Mouse (Mus musculus) midbrain, embryonic 13.5 days (tissue): ENCODE data around the gene Ecsit. TPM values are rescaled to one million over a fixed set of nuclear protein-coding genes. Genes with fewer than 3 reads are reported as not detected.

Experiments
- ATAC-seq: fragments of 200-750 bp; cut with Nextera tagmentation; 2 replicates; pipeline ENCODE4 v1.8.0; 2017; ENCODE audit warnings: mild to moderate bottlenecking, moderate TSS enrichment, moderate library complexity
- H3K27ac ChIP-seq: fragments of 300-500 bp; sonication (generic); 2 replicates; pipeline ENCODE4 v1.5.1; 2015; ENCODE audit warnings: inconsistent platforms, mild to moderate bottlenecking, moderate library complexity
- H3K27me3 ChIP-seq: fragments of 300-500 bp; sonication (generic); 2 replicates; pipeline ENCODE4 v1.6.1; 2015; ENCODE audit warnings: mild to moderate bottlenecking, inconsistent platforms
- H3K36me3 ChIP-seq: fragments of 300-500 bp; sonication (generic); 2 replicates; pipeline ENCODE4 v1.6.1; 2015; ENCODE audit warnings: mild to moderate bottlenecking, inconsistent platforms
- H3K4me1 ChIP-seq: fragments of 300-500 bp; sonication (generic); replicated peaks from 2 replicates; pipeline ENCODE4 v1.6.1; 2015; ENCODE audit warnings: inconsistent platforms
- H3K4me2 ChIP-seq: fragments of 300-500 bp; sonication (generic); replicated peaks from 2 replicates; pipeline ENCODE4 v1.6.1; 2015; ENCODE audit warnings: moderate library complexity, mild to moderate bottlenecking, inconsistent platforms
- H3K4me3 ChIP-seq: fragments of 300-500 bp; sonication (generic); replicated peaks from 2 replicates; pipeline ENCODE4 v1.5.1; 2015; ENCODE audit warnings: mild to moderate bottlenecking, inconsistent platforms
- H3K9ac ChIP-seq: fragments of 300-500 bp; sonication (generic); replicated peaks from 2 replicates; pipeline ENCODE4 v1.6.1; 2015; ENCODE audit warnings: mild to moderate bottlenecking, inconsistent platforms
- H3K9me3 ChIP-seq: fragments of 300-500 bp; sonication (generic); 2 replicates; pipeline ENCODE4 v1.6.1; 2016; ENCODE audit warnings: mild to moderate bottlenecking, inconsistent platforms
- WGBS: fragments of 180-500 bp; shearing (Covaris S2); methylation state at CpG from one replicate; pipeline ENCODE4 v1.1.7; 2015; 5-methylcytosine and 5-hydroxymethylcytosine counted together
- microRNA-seq: library from miRNA; unstranded; fragments of <30 nt; microRNA quantifications from one replicate; pipeline ENCODE4, GENCODE M21; 2016
- polyA plus RNA-seq: library from polyadenylated mRNA; unstranded; fragments of >200 nt; fragmentation: Nextera tagmentation; extraction: Ambion mirVana; gene quantifications from 2 replicates; pipeline ENCODE4 v1.2.1, GENCODE M21; 2015

Gene Ecsit
- polyA plus RNA-seq, 1 experiment from 2014 or later: 50.3 TPM

GRCm38 (mm10) chr9:22049315-22049714 lies 35.9 kb downstream of the Ecsit start:
- no peak for ATAC-seq
- Histone ChIP-seq H3K36me3 (0 out of 2 replicates have a peak, but pooled peaks cover 4% of the 10 kb centered on the region), H3K9ac (peak overlapping the region; percentile 96), H3K4me1 (peaks cover 52% of the 10 kb centered on the region), H3K27ac (peak overlapping the region; percentile 94), H3K27me3 (peaks cover 7% of the 10 kb centered on the region; the same call in 1 of the 2 replicates), H3K9me3 (no peaks in the 10 kb centered on the region), H3K4me3 (peak overlapping the region; percentile 99), H3K4me2 (peak overlapping the region; percentile 83)
- 48% methylated on average over 11 of the region's 11 CpGs for WGBS

DNA sequence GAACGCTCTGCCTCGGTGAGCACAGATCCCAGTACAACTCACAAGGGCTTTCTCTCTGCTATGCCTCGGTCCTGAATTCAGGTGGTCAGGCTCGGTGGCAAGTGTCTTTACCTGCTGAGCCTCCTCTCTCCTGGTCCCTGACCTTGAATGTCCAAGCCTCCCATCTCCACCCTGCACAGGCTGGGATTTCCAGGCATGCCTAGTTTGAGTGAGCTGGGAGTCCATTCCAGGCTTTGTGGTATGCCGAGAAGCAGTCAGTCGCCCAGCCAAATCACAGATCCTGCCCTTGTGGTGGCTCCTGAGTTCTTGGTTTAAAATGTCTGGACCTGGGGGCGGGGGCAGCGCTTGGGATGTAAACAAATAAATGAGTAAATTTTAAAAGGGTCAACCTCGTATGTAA lies 37.9 kb downstream of the Ecsit start:
- Histone ChIP-seq H3K4me3 (peak overlapping the region; percentile 99; the same call in 1 of the 2 replicates), H3K4me1 (peaks cover 57% of the 10 kb centered on the region), H3K4me2 (peak overlapping the region; percentile 83), H3K9me3 (no peaks in the 10 kb centered on the region), H3K36me3 (0 out of 2 replicates have a peak, but pooled peaks cover 4% of the 10 kb centered on the region), H3K9ac (peak overlapping the region; percentile 32), H3K27me3 (no peaks in the 10 kb centered on the region), H3K27ac (no peak overlapping the region; the same call in 1 of the 2 replicates)
- WGBS: 66% methylated on average over 9 of the region's 9 CpGs
- ATAC-seq: no peak

DNA sequence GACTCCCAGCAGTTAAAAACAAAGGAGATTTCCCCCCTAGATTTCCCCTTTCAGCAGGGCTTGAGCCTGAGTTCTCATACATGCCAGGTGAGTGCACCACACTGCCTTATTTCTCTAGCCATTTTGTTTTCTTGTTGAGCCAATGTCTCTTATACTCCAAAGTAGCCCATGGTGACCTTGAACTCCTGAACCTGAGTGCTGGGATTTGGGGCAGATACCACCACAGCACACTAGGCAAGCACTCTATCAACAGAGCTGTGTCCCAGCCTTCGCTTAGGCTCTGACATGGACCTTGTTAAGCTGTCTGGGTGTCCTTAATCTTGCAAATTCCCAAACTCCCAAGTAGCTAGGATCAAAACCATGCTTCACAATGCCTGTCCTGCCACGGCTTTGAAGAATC lies 43.4 kb downstream of the Ecsit start:
- Histone ChIP-seq H3K9ac (no peak overlapping the region), H3K4me1 (peaks cover 34% of the 10 kb centered on the region), H3K9me3 (no peaks in the 10 kb centered on the region), H3K36me3 (0 out of 2 replicates have a peak, but pooled peaks cover 7% of the 10 kb centered on the region), H3K4me2 (no peak overlapping the region), H3K27ac (no peak overlapping the region), H3K27me3 (no peaks in the 10 kb centered on the region), H3K4me3 (no peak overlapping the region)
- whole genome bisulfite sequencing: 62% methylated on average over 2 of the region's 2 CpGs
- ATAC-seq: no peak

GRCm38 (mm10) chr9:22037826-22038225 lies 47.4 kb downstream of the Ecsit start:
- no peaks in the 10 kb centered on the region for H3K9me3 ChIP-seq
- peaks cover 44% of the 10 kb centered on the region for H3K4me1 ChIP-seq
- no peaks in the 10 kb centered on the region for H3K27me3 ChIP-seq
- WGBS: 91% methylated on average over 10 of the region's 10 CpGs
- peaks cover 40% of the 10 kb centered on the region for H3K36me3 ChIP-seq
- no peak overlapping the region for H3K4me3 ChIP-seq
- ATAC-seq: no peak
- no peak overlapping the region for H3K9ac ChIP-seq
- no peak overlapping the region for H3K27ac ChIP-seq
- no peak overlapping the region for H3K4me2 ChIP-seq

GRCm38 (mm10) chr9:22035300-22036044 lies 49.8 kb downstream of the Ecsit start:
- WGBS: 26% methylated on average over 6 of the region's 6 CpGs
- no peaks in the 10 kb centered on the region for H3K27me3 ChIP-seq
- peak; percentile 67 for ATAC-seq
- H3K9ac ChIP-seq: no peak overlapping the region
- peaks cover 33% of the 10 kb centered on the region for H3K4me1 ChIP-seq
- no peak overlapping the region for H3K4me2 ChIP-seq
- no peaks in the 10 kb centered on the region for H3K9me3 ChIP-seq
- H3K36me3 ChIP-seq: peaks cover 64% of the 10 kb centered on the region
- H3K4me3 ChIP-seq: no peak overlapping the region
- peak overlapping the region; percentile 30 for H3K27ac ChIP-seq

- no peak overlapping the region for H3K4me2 ChIP-seq
- no peak overlapping the region for H3K4me3 ChIP-seq
- H3K27me3 ChIP-seq: no peaks in the 10 kb centered on the region
- WGBS: 93% methylated on average over 9 of the region's 9 CpGs
- H3K9me3 ChIP-seq: no peaks in the 10 kb centered on the region
- no peak for ATAC-seq
- H3K9ac ChIP-seq: no peak overlapping the region
- H3K27ac ChIP-seq: no peak overlapping the region
- peaks cover 36% of the 10 kb centered on the region for H3K4me1 ChIP-seq
- H3K36me3 ChIP-seq: peaks cover 89% of the 10 kb centered on the region
Measured at GRCm38 (mm10) chr9:22030386-22030785, 54.9 kb downstream of the Ecsit start.

GRCm38 (mm10) chr9:22028467-22028866 lies 56.8 kb downstream of the Ecsit start:
- WGBS: 31% methylated on average over 7 of the region's 7 CpGs
- H3K4me1 ChIP-seq: peaks cover 34% of the 10 kb centered on the region
- H3K36me3 ChIP-seq: peaks cover 88% of the 10 kb centered on the region
- ATAC-seq: peak; percentile 21; the same call in 1 of the 2 replicates
- H3K9me3 ChIP-seq: no peaks in the 10 kb centered on the region
- 0 out of 2 replicates have a peak overlapping the region, but pooled peaks have one; percentile 45 for H3K27ac ChIP-seq
- H3K4me3 ChIP-seq: no peak overlapping the region
- H3K9ac ChIP-seq: no peak overlapping the region
- H3K27me3 ChIP-seq: no peaks in the 10 kb centered on the region
- no peak overlapping the region for H3K4me2 ChIP-seq

GRCm38 (mm10) chr9:22024592-22024991 lies 60.6 kb downstream of the Ecsit start:
- no peak overlapping the region for H3K9ac ChIP-seq
- H3K27ac ChIP-seq: 0 out of 2 replicates have a peak overlapping the region, but pooled peaks have one; percentile 9
- ATAC-seq: peak; percentile 22; the same call in 1 of the 2 replicates
- no peak overlapping the region for H3K4me2 ChIP-seq
- peaks cover 30% of the 10 kb centered on the region for H3K4me1 ChIP-seq
- H3K27me3 ChIP-seq: no peaks in the 10 kb centered on the region
- H3K9me3 ChIP-seq: no peaks in the 10 kb centered on the region
- WGBS: 51% methylated on average over 8 of the region's 8 CpGs
- no peak overlapping the region for H3K4me3 ChIP-seq
- peaks cover 75% of the 10 kb centered on the region for H3K36me3 ChIP-seq

Small RNA genes within 50 kb of the gene (microRNA-seq; reads per million reads assigned to microRNA genes)
- not detected for gene Mir7084

Other genes with a start within 250 kb of the Ecsit start
- 0.24 and 0.43 TPM in 2 replicates for gene Angptl8, start 249.9 kb downstream of the Ecsit start, polyA plus RNA-seq
- gene Dock6, start 232.8 kb downstream of the Ecsit start, polyA plus RNA-seq: 14.2 and 17.0 TPM in 2 replicates
- gene Rab3d, start 167.2 kb downstream of the Ecsit start, polyA plus RNA-seq: 10.8 and 11.4 TPM in 2 replicates
- gene Ccdc159, start 158.0 kb downstream of the Ecsit start, polyA plus RNA-seq: 7.1 and 10.3 TPM in 2 replicates
- 41.1 and 42.0 TPM in 2 replicates for gene Tmem205, start 157.9 kb downstream of the Ecsit start, polyA plus RNA-seq
- 65.8 and 72.0 TPM in 2 replicates for gene Plppr2, start 148.4 kb downstream of the Ecsit start, polyA plus RNA-seq
- 9.8 and 12.6 TPM in 2 replicates for gene Swsap1, start 129.7 kb downstream of the Ecsit start, polyA plus RNA-seq
- gene Epor, start 121.9 kb downstream of the Ecsit start, polyA plus RNA-seq: 1.4 and 2.5 TPM in 2 replicates
- 1.0 and 1.4 TPM in 2 replicates for gene Rgl3, start 96.0 kb downstream of the Ecsit start, polyA plus RNA-seq
- 3.9 and 4.9 TPM in 2 replicates for gene Ccdc151, start 82.8 kb downstream of the Ecsit start, polyA plus RNA-seq
- 94.7 and 99.3 TPM in 2 replicates for gene Prkcsh, start 82.6 kb downstream of the Ecsit start, polyA plus RNA-seq
- 84.4 and 89.4 TPM in 2 replicates for gene Elavl3, start 33.4 kb downstream of the Ecsit start, polyA plus RNA-seq
- not detected in 2 replicates for gene Gm49318, start 14.2 kb downstream of the Ecsit start, polyA plus RNA-seq
- gene Zfp653, start 14.1 kb downstream of the Ecsit start, polyA plus RNA-seq: 17.7 and 19.8 TPM in 2 replicates
- gene Cnn1, start 13.8 kb upstream of the Ecsit start, polyA plus RNA-seq: 1.7 and 2.0 TPM in 2 replicates
- gene Elof1, start 31.7 kb upstream of the Ecsit start, polyA plus RNA-seq: 185 and 190 TPM in 2 replicates
- 0.42 and 0.64 TPM in 2 replicates for gene Acp5, start 50.3 kb upstream of the Ecsit start, polyA plus RNA-seq
- gene Pigyl, start 71.4 kb upstream of the Ecsit start, polyA plus RNA-seq: 79.4 and 88.3 TPM in 2 replicates
- gene Zfp872, start 102.7 kb upstream of the Ecsit start, polyA plus RNA-seq: 0.22 and 0.24 TPM in 2 replicates
- 10.1 and 13.4 TPM in 2 replicates for gene Zfp809, start 140.3 kb upstream of the Ecsit start, polyA plus RNA-seq
- gene Zfp599, start 174.5 kb upstream of the Ecsit start, polyA plus RNA-seq: 9.7 and 10.0 TPM in 2 replicates
- 39.9 and 43.3 TPM in 2 replicates for gene Zfp810, start 222.2 kb upstream of the Ecsit start, polyA plus RNA-seq